Mouse (Mus musculus) kidney, postnatal 36 days (tissue): ENCODE measurements around the gene Gm21973.

Experiments used
- DNase-seq, 2 experiments: peaks; one replicate each; pipeline ENCODE4 v3.0.0; 2021 to 2022; ENCODE audit warnings: mixed read lengths in 2 of 2

Gm21973 gene

GRCm38 (mm10) chr15:10400415-10400814 lies 75.2 kb downstream of the Gm21973 start:
- peak; percentile 13 to 69 for DNase-seq

DNA sequence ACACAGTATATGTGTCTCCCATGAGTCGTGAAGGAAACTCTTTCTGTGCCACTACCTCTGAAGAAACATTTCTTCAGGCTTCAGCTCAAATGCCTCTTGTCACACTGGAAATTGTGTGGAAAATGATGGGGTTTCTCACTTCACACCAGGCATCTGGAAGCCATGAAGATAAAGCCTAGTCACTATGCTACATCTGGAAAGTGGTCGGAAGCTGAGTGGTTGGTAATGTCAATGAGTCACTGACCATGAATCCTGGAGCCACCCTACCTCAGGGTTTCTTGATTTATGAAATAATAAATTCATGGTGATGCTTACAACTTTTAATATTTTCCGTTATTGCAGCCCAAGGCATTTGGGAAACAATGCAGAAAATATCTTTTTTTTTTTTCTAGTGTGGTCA lies 84.7 kb downstream of the Gm21973 start:
- DNase-seq, result no peak

DNA sequence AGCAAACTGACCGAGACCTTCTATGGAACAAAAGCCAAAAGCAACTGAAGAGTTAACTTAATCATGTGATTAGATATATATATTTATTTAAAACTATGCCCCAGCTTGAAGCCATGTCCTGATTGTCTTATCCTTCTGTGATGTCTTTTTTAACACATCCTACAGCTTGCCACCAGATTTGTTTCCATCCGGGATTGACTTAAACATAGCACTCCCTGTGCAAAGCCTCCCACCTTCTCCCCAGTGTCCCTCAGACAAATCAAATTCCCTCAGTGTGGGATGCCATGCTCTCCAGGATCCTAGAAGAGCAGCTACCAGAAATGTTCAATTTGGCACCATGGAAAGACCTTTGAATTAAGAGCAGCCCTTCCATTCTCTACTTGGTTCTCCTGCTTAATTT lies 85.7 kb downstream of the Gm21973 start:
- no peak for DNase-seq

GRCm38 (mm10) chr15:10413656-10414055 lies 88.5 kb downstream of the Gm21973 start:
- DNase-seq, result no peak

- no peak for DNase-seq
Measured at GRCm38 (mm10) chr15:10421138-10421784, 96.1 kb downstream of the Gm21973 start.

DNA sequence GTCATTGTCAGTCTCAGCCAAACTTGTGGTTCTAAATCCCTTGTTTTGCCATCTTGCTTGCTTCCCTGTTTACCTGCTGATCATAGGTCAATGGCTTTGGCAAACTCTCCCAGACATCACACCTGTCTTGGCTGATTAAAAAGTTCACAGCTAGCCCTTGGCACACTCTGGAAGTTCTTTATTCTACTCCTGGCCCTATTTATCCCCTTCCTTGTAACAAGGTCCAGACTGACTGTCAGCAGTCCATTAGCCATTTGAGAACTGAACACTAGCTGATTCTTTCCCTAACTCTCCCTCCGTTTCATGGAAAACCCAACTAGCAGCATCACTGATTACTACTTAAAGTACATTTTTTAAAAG lies 96.6 kb downstream of the Gm21973 start:
- no peak for DNase-seq
